Mouse (Mus musculus) retina, postnatal 1 day (tissue): ENCODE data around the gene Rpusd3.

Source experiments
- DNase-seq: peaks from one replicate; pipeline ENCODE4 v3.0.0-alpha.2; 2012

The Rpusd3 gene

DNA sequence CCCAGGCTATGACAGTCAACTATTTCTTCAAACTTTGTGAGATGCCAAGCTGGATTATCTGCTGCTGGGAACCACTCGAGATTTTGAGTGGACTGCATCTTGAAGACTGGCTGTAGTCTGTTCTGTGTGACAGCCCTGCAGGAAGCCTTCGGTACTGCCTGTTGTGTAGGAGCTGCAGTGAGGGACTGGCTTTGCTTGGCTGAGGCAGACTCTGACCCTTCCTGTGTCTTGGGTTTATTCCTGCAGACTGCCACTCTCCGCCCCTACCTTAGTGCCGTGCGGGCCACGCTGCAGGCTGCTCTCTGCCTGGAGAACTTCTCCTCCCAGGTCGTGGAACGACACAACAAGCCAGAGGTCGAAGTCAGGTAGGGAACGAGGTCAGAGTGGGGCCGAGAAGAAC is 38.7 kb downstream of the Rpusd3 start:
- no peak for DNase-seq

- DNase-seq = no peak
Observed at GRCm38 (mm10) chr6:113379246-113379645, 39.9 kb downstream of the Rpusd3 start.

DNA sequence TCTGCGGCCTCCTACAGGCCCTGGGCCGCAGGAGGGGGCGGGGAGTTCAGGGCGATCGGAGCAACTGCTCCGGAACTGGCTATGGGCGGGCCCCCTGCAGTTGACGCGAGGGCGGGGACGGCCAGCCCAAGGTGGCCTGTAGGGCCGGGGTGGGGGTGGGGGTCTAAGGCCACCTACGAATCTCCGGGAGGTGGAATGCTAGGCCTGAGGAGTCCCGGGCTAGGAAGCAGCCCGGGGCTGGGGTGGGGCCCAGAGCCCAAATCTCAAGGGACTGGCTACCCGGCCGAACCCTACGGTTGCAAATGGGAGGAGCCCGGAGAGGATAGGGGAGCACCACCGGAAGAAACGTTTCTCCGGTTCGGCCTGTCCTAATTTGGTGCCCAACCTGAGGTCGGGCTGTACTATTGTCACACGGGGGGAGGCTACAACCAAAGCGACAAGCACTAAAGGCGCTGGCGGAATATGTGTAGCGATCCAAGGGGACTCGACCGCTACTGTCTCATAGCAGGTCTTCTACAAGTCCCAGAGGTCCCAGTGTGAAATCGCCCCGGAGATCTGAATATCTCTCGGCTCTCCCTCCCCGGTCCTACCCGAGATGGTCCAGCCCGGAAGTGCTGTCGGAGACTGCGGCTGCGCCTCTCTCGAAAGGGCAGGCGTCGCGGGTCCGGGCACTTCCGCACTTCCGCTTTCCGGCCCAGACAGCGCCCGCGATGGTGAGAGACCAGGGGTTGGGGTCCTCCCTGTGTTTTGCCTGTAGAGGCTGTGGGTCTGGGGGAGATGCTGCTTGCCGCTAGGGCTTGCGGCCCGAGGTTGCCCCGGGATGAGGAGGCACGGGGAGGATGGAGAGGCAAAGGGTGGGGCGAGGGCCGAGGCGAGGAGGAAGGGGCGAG is 41.4 kb downstream of the Rpusd3 start, which contains the start of the genes Tada3 and Arpc4:
Gene Tada3, minus strand, starts transcription at position 388 of the 890 bp plus-strand sequence.
Gene Arpc4, plus strand, starts transcription at position 620 of the 890 bp plus-strand sequence.
- DNase-seq = peak; percentile 98

GRCm38 (mm10) chr6:113377172-113377495 is 42.0 kb downstream of the Rpusd3 start:
- no peak for DNase-seq

DNA sequence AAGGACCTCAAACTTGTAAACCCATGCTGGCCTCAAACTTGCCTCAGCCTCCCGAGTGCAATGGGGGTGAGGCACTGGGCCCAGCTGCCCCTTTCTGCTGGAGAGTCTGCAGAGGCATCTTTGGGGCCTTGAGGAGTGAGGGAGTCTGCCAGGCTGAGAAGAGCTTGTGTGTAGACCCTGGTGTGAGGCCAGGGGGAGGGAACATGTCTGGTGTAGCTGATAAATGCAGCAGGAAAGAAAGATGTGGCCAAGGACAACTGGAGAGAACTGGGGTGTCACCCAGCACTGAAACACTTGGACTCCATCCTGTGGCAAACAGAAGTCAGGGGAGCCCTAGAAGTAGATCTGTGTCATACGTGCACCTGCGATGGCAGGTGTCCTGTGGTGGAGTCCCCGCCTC is 45.6 kb downstream of the Rpusd3 start:
- no peak for DNase-seq

GRCm38 (mm10) chr6:113370194-113370929 is 48.8 kb downstream of the Rpusd3 start:
- DNase-seq = no peak

DNA sequence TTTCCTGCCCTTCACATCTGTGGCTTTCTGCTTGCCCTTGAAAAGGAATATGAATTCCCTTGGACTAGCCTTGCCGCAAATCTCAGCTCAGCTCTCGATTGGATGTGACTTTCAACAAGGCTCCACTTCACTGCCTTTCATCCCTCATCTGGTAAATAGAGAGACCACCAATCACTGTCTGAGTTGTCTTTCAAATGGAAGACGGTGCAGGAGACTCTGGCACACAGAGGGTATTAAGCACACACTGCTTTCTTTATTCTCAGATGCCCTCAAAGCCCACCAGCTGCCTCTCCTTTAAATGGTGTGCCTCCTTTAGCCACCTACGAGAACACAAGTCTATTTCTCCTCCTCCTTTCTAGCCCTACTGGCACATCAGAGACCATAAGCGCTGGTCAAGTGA is 50.6 kb downstream of the Rpusd3 start:
- DNase-seq = no peak

- DNase-seq = no peak
Observed at GRCm38 (mm10) chr6:113368124-113368523, 51.0 kb downstream of the Rpusd3 start.

GRCm38 (mm10) chr6:113367574-113367973 is 51.6 kb downstream of the Rpusd3 start:
- no peak for DNase-seq

DNA sequence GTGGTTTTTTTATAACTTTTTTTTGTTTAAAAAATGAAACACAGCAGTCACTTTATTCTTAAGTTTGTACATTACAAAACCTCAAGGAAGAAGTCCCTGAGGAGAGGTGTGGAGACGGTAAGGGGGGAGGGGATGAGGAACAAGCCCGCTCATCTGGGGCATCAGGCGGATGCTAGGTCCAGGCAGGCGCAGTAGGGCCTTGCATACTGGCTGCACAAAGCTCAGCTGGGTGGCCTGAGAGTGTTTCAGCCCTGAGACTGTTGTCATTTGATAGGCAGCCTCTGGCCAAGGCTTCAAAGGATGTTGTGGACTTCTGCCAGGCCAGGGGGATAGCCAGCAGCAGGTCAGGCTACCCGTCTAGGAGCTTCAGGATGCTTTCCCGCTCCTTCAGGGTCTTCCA is 52.5 kb downstream of the Rpusd3 start:
- DNase-seq = no peak
